Mouse (Mus musculus) gastrocnemius, adult 18-20 months (tissue): ENCODE measurements around the gene Hs2st1. TPM values are rescaled to one million over a fixed set of nuclear protein-coding genes. Genes with fewer than 3 reads are reported as not detected.

Experiments
- DNase-seq: peaks from one replicate; pipeline ENCODE4 v3.0.0; 2021; ENCODE audit warnings: low spot score
- total RNA-seq, 2 experiments: library from RNA; stranded (reverse); gene quantifications; 2 replicates each; pipeline ENCODE4 v1.2.3; 2021

Gene Hs2st1
- total RNA-seq, 2 experiments from 2014 or later, result 10.8 to 12.5 TPM

DNA sequence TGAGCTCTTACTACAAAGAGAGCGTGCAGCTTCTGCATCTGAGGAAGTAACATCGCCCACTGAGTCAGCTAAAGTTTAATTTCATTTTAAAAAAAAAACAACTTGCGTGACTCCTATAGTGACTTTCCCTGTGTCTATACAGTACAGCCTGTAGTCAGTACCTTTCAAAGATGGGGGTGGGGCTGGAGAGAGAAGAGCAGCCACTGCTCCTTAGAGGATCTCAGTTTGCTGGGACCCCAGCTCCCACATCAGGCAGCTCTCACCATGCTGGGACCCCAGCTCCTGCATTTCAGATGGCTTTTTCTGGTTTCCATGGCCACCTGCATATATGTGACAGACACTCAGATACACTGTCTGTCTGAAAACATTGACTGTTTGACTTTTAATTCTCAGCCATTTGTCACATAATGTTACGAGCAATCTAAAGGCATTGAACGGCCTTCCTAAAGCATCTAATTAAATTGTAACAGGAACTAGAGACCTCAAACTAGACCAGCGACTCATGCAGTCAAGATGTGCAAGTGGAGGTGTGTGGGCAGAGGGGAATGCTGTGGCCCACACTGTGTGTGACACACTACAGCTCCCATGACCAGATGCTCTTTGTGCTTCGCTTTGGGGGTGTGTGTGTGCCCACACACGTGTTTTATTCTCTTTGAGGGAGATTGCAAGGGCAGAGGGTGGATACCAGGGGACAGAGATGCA lies 19.4 kb upstream of the Hs2st1 start:
- no peak for DNase-seq

DNA sequence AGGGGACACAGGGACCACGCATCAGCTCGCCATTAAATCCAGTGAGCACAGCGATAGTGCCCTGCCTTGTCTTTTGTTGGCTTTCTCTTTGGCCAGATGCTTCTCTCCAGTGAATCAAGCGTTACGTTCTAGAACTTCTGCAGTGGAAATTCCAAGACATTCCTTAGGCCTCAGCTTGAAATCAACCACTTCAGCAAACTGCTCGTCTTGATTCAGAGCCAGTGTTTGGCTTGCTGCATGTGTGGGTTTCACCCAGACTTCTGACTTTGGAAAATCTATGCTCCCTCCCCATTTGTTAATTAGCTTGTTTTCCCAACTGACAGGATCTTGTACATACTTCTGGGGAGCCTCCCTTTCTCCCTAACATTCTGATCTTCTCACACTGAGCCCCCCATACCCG lies 16.8 kb upstream of the Hs2st1 start:
- no peak for DNase-seq

DNA sequence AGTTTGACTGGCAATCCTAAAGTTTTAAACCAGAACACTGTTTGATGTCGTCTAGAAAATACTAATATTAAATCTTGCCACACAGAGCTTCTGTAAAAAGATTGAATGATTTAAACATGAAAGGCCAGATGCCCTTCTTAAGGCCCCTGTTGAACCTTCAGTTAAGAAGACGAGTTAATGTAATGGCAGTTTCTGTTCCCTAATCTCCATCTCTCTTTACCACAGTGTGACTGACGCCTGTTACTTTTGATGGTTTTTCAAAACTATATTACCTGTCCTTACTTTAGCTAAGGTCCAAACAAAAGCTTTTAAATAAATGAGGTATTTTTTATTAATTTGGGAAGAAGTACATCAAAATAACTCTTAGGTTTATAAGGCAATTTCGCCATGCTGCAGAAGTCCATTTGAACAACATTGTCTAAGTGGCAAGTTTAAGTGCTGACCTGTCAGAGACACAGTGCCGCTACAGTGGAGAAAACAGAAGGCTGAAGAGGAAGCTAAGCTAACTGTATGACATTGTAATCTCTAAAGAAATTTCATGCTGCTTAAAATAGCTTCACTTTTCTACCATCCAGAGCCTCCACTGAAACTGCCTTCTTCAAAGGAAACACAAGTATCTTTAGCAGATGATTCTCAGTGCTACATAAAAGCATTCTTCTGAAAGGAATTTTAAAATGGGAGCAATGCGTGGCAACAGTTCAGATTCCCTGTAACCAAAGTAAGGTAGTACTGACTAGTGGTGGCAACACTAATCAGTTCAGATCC lies 15.0 kb upstream of the Hs2st1 start:
- no peak for DNase-seq

DNA sequence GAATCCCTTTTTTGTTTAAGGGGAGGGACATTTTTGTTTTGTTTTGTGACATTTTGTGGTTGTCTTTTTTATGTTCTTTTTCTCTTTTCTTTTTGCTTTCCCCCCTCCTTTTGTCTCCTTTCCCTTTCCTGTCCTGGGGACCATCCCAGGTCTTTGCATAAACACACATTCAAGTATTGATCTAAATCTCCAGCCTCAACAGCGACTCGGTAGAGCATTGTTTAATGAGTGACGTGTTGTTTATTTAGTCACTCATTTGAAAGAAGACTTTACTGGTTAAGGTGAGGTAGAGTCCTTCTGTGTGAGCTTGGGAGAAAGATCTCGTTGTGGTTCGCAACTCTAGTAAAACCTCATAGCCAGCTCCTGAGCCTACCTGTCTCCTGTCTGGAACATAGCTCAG lies 13.8 kb upstream of the Hs2st1 start:
- DNase-seq, result no peak

DNA sequence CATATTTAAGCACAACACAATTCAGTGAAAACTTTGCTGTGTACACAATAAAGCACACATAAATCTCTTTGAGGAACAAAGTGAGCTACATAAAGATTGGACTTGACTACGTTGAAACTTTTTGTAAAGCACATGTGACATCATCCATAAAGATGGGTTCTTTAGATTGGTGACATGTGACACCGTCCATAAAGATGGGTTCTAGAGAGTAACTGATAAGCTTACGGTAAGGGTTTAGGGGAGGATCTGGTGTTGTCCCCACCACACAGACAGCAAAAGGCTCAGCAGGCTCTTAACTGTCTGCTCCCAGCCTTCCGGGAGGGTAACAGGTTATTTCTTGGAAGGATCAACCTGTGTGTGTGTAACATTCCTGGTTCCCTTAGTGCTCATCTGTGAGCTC lies 12.3 kb upstream of the Hs2st1 start:
- no peak for DNase-seq

DNA sequence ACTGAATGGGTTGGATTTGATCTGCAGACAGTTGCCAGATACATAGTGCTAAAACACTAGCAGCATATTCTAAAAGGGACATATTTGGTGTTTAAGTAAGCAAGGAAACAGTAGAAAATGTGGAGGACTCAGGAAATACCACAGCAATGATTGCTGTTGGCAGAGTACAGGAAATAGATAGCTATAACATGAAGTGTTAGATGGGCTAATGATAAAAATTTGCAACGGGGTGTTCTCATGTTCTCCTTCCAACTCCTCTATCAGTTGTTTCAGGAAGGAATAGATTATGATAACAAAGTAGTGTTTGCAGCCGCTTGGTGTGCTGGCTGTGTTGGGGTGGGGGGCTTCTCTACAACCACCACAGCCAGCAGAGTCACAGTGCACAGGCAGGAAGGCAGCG lies 11.9 kb upstream of the Hs2st1 start:
- no peak for DNase-seq

DNA sequence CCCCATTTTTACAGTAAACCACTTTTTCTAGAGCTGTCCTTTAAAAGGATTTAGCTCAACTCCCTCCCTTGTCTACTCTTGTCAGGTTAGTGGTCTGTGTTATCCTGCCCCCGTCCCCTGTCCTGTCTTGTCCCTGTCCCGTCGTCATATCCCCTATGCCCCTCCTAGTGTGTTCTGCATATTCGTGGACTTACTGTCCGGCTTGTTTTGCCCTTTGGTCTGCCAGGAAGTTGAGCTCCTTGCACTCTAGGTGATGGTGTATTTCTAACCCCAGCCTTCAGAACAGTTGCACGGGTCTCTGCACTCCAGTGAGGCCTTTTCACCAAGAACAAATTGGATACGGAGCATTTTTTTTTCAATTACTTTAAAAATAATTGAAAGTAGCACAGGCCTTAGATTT lies 10.3 kb upstream of the Hs2st1 start:
- DNase-seq, result no peak

DNA sequence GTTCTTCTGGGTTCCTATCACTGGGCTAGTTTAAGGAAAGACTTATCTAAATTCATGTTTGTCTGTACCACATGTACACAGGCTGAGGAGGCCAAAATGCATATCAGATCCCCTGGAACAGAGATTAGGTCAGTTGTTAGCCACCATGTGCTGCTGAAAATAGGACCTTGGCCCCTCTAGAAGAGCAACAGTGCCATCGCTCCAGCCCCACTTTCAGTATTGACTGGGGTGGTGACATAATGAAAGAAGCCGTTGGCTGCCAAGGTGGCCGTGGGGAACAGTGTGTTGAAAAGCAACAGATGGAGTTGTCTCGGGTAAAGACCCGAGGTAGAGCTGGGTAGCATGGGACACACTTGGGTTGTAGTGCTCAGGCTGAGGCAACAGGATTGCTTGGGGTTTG lies 9.8 kb upstream of the Hs2st1 start:
- DNase-seq, result no peak

DNA sequence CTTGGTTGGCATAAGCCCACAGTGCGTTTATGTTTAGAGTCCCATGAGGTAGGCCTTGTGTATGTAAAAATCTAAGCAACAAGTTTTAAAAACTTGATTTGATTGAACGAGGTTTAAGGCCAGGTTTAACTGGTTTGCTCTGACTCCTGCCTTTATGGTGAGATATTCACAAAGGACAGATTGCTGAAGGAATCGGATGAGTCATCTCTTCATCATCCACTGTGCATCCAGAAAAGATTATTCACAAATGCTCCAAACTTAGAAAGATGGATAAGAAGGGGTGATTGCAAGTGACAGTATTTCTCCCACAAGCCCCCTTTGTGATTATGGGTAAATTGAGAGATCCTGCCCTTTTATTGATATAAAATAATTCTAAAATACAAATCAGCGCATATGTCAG lies 8.9 kb upstream of the Hs2st1 start:
- no peak for DNase-seq

DNA sequence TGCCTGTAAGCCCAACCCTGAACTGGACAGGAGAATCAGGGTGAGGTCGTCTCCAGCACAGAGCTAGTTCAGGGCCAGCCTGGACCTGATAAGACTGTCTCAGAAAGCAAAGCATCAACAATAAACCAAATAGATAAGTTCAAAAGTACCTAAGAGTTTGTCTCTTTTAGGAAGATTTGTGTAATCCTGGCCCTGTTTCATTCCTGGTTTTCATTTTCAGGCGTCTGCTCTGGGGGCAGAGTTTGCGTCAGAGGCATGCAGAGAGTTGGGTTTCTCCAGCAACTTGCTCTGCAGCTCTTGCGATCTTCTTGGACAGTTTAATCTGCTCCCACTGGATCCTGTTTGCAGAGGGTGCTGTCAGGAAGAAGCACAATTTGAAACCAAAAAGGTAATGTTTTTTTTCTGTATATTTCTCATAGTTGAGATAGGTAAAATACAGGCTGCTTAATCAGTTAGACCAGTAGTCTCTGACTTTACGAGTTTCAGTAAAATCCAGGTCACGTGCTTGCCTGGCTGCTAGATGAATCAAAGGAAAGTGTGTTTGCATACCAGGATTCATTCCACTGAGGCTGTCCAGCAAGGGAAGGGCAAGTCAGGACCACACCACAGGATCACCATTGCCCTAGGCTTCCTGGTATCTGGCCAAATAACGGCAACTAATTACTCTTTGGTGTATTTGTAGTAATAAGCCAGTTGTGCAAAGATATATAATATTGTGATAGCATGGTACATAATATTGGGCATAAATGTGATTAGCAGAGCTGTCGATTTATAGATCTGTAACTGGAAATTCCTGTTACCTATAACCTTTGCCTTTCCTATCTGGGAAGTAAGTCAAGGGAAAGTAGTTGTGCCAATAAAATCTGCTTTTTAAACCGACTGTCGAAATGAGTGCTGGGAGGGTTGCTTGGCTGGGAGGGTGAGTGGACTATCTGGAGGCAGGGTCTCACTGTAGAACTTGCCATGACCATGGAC lies 7.7 kb upstream of the Hs2st1 start:
- no peak for DNase-seq

DNA sequence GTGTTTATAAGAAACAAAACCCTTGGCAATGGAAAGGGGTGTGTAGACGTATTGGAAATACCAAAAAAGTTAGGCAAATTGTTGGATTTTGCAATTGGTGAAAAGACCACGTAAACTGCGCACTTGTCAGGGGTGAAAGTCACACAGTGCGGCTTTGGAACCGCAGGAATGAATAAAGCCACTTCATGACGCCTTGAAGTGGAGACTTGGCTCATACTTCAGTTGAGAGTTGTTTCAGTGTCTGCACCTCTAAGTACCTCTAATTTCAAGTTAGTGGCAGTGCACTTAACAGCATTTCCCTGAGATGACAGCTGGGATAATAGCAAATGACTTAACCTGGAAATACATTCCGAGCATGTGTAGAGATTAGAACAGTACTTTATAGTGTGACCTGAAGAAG lies 4.3 kb upstream of the Hs2st1 start:
- DNase-seq, result no peak

DNA sequence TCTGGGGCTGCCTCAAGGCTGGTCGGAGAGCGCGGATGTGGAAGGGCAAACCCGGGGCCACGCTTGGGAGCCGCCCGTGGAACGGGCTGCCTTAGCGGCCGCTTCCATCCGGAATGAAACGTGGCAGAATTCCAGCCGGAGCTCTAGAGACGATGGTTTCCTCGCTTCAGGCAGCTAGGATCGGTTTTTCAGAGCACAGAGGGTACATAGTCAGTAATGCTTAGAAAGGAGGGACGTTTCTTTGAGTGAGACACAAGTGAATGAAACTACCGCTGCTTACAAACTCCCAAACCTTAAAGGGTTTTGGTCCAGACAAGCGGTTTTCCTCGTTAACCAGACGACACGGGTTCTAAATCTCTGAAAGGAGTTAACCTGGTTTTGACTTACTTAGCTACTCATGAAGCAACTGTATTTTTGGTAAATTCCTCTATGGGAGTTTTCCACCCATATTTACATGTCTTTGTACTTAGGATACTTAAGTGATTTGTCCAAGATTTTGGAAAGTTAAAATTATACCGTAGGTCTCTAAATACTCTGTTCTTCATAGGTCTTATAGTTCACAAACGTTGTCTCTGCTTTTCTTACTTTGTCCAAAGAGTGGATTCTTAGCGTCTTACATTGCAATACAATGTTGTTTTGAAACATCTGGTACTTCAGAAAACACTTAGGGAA lies 971 bp upstream of the Hs2st1 start:
- DNase-seq, result no peak

DNA sequence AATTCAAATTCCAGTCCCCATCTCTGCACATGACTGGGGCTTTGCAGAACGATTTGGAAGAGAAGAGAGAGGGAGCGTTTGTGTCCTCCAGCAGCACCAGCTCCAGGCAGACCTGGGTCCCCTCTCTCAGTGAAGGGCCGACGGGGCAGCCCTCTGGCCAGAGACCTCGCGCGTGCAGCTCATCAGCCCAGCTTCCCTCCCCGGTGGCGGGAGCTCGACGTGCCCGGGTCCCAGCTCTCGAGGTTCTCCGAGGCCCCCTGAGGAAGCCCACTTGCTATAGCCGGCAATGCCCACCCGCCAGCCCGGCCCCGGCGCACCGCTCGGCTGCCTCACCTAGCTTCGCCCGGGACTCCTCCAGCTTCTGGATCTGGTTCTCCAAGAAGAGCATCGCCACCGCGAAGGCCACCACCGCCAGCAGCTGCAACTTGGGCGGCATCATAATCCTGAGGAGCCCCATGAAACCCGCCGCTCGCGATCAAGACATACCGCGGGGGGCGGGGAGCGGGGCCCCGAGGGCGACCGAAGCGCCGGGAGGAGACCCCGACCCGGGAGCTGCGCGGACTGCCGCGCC lies 495 bp downstream of the Hs2st1 start:
- DNase-seq, result no peak

DNA sequence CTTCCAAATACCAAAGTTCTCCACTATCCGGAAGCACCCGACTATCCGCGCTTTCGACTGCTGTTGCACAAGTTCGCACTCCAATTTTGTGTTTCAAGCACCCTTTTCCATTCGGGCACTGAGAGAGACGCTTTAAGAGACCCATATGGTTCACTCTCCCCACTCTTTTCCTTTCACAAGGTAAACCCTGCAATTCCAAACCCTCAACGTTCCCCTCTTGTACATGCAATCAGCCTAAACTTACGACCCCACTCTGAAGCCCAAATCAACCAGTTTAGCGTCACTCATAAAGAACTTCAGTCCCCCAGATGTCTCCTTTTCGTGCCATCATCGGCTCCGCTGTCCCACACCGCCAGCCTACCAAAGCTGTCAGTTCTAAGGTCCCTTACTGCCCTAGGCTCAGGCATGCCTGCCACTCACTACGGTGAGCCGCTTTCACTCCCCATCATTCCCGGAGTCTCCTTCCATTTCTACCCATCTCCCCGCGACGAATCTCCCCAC lies 1.1 kb downstream of the Hs2st1 start:
- no peak for DNase-seq

DNA sequence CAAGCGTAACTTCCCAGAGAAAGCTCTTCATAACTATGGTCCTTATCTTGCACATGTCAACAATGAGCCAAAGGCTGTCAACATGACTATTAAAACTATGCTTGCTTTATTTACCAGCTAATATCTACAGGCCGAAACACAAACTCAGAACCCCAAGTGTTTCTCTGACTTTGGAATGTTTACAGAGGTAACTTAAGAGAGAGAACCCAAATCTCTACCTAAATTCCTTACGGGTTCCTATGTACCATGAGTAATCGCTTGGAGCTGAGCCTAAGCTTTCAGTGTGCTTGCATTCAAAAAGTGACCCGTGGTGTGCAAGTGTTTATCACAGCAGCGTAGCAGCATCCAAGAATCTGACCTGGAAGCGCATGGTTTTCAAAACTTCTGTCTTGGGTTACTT lies 4.8 kb downstream of the Hs2st1 start:
- DNase-seq, result no peak

DNA sequence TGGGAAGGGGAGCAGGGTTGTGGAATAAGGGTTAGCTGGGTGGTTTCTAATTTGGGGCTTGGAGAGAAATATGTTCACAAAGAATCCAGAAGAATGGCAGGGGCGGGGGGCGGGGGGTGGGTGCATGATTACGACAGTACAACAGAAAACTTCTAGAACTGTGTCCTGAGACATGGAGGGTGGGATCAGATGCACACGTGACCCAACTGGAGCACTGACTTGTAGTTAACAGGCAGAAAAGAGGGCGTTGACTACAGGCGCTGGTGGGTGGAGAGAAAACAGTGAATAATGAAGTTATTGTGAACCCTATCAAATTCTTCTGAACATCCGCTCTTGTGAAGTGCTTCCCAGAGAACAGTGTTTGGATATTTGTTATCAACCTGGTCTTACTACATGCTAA lies 6.1 kb downstream of the Hs2st1 start:
- no peak for DNase-seq

DNA sequence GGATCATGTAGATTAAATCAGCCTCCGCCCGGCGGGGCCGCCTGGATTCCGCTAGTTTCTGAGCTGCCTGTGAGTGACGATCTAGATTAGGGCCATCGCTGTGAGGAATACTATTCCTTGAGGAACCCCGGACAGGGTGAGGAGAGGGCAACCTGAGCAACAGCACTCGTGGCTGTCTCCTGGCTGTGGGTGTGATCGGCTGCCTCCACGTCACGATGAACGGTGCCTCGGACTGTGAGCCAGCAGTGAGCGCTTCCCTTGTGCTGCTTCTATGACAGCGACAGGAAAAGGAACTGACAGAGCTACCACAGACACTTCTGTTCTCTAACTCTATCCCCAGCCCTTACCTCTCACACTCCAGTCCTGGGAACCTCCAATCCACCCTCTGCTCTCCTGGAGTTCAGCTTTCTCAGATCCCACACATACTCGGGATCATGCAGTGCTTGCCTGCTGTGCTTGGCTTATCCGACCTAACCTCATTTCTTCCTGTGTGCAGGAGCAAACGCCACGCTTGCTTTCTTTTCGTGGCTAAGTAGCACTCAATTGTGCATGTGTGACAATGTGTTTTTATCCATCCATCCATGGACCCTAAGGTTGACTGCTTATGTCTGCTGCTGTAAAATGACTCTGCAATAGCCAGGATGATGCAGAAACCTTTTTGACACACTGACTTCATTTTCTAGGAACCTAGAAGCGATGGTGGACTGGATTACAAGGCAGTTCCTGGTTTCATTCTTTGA lies 8.3 kb downstream of the Hs2st1 start:
- no peak for DNase-seq

DNA sequence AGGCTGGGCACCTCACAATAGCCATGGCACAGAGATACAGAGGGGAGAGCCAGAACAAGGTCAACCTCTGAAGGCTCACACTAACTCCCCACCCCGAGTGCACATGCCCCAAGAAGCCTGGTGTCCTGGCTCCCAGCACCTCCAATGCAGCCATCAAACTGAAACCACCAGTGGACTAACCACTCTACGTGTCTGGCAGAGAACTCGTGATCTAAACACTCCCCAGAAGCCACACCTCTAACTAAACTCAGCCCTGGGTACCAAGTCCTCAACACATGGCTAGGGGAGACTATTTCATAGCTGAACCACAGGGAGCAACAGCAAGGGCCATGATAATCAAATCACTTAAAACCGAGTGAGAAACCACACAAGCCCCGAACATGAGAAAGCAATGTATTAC lies 11.7 kb downstream of the Hs2st1 start:
- no peak for DNase-seq

DNA sequence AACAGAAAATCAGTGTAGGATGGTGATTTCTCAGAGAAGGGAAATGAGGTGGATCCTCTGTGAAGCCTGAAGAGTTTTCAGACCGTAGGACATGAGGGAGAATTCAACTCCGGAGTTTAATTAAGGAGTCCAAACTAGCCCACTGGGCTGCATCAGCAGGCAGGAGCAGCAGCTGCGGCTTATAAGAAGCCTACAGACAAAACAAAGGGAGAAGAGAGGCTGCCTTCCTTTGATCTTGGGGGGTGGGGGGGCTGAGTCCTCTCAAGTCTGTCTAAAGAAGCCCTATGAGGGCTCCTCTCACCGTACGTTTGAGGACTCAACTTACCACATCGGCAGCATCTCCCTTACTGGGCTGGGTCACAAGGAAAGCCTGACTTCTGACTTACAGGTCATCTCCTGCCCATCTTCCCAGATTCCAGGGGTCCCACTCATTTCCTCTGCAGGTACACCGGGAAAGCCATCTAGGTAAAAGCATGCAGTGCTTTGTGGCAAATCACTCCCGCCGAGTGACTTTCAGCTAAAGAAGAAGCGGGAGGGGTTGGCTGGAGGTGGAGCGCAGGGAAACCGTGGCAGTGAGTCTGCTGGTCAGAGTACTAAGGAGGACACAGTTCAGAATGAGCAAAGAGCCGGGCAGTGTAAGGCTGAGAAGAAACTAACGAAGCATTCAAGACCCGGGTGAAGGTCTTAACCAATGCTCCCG lies 13.2 kb downstream of the Hs2st1 start:
- no peak for DNase-seq

DNA sequence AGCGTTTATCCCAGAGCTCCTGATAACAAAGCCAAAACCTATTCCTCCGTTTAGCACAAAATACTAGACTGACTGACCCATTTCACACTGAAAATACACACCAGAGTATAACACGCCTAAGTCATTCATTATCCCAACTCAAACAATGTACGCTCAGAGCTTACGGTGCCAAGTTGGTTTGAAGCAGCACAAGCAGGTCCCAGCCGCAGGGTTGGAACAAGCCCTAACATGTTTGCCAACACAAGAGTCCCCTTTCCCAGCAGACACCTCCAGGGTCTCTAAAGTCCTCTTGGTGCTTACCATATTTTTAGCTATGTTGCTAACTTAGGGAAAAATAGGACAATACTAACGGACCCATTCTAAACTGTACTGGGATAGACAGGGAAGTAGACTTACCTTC lies 14.8 kb downstream of the Hs2st1 start:
- DNase-seq, result no peak
